Mouse (Mus musculus) limb, embryonic 10.5 days (tissue): ENCODE results near the gene Tmem128. TPM values are rescaled to one million over a fixed set of nuclear protein-coding genes. Genes with fewer than 3 reads are reported as not detected.

Experiments
- DNase-seq: peaks from one replicate; pipeline ENCODE4 v3.0.0-alpha.2; 2017; ENCODE audit warnings: low spot score
- H3K27ac ChIP-seq: fragments of 300-500 bp; sonication (generic); 2 replicates; pipeline ENCODE4 v1.5.1; 2016; ENCODE audit warnings: mild to moderate bottlenecking
- H3K27me3 ChIP-seq: fragments of 300-500 bp; sonication (generic); 2 replicates; pipeline ENCODE4 v1.6.1; 2016; ENCODE audit warnings: low read depth, mild to moderate bottlenecking; ENCODE audit not compliant: poor library complexity, severe bottlenecking
- H3K36me3 ChIP-seq: fragments of 300-500 bp; sonication (generic); 2 replicates; pipeline ENCODE4 v1.6.1; 2016; ENCODE audit warnings: mild to moderate bottlenecking, moderate library complexity
- H3K4me1 ChIP-seq: fragments of 300-500 bp; sonication (generic); 2 replicates; pipeline ENCODE4 v1.6.1; 2016
- H3K4me3 ChIP-seq: fragments of 300-500 bp; sonication (generic); 2 replicates; pipeline ENCODE4 v1.5.1; 2016; ENCODE audit warnings: mild to moderate bottlenecking, moderate library complexity
- H3K9me3 ChIP-seq: fragments of 300-500 bp; sonication (generic); replicated peaks from 2 replicates; pipeline ENCODE4 v1.6.1; 2016; ENCODE audit warnings: mild to moderate bottlenecking
- WGBS: fragments of 180-500 bp; shearing (Covaris S2); methylation state at CpG from one replicate; pipeline ENCODE4 v1.1.7; 2016; 5-methylcytosine and 5-hydroxymethylcytosine counted together
- polyA plus RNA-seq: library from polyadenylated mRNA; unstranded; fragments of >200 nt; fragmentation: Nextera tagmentation; extraction: Ambion mirVana; gene quantifications from 2 replicates; pipeline ENCODE4 v1.2.1, GENCODE M21; 2016

Gene Tmem128
- polyA plus RNA-seq, 1 experiment from 2014 or later: 69.3 TPM

DNA sequence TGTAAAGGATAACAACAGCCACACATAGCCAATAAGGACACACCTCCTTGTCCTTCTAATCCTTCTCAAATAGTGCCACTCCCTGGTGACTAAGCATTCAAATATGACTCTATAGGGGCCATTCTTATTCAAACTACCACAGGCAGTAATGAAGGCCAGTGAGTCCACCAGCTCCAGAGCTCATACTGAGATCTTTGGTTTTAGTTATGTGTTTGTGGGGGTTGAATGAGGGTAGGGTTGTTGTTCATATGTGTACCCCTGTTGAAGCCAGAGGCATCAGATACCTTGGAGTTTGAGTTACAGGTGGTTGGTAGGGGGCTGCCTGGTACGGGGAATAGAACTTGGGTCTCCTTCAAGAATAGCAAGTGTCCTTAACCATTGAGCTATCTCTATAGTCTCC is 3.4 kb upstream of the Tmem128 start:
- no peaks in the 10 kb centered on the region for H3K27me3 ChIP-seq
- H3K27ac ChIP-seq: no peak overlapping the region
- no peak overlapping the region for H3K4me3 ChIP-seq
- DNase-seq: no peak
- H3K9me3 ChIP-seq: no peaks in the 10 kb centered on the region
- H3K4me1 ChIP-seq: peaks cover 8% of the 10 kb centered on the region
- H3K36me3 ChIP-seq: no peaks in the 10 kb centered on the region
- WGBS: 83% methylated on average over 1 of the region's 1 CpGs

DNA sequence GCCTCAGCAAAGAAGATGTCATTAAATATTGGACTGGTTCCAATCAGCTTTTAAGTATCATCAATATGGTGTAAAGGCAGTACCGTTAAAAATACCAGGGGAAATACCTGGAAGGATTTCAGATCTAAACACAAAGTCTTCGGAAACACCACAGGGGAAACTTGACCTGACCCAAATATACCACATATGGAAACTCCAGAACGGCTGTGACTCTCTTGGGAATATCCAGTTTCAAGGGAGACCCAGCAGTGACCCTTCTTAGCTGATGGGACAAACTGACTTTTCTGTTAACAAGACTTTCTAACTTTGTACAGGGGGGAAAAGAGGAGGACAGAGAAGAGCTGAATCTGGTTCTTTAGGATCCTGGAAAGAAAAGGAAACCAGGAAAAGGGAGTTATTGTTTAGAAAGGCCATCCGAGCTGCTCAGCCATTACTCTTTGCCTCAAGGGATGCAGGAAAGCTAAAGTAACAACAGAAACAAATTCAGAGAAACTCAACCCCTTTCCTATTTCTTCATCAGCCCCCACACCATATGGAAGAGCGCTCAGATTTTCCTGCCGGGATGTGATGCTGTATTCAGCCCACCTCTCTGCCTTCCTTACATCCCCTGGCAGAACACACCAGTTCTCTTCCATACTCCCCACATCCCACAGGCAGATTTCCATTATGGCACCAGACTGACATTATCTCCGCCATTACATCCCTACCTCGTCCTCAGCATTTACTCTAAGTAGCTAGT is 1.8 kb upstream of the Tmem128 start:
- H3K27me3 ChIP-seq: no peaks in the 10 kb centered on the region
- no peak overlapping the region for H3K4me3 ChIP-seq
- no peak for DNase-seq
- WGBS: 79% methylated on average over 8 of the region's 8 CpGs
- H3K4me1 ChIP-seq: peaks cover 8% of the 10 kb centered on the region
- H3K27ac ChIP-seq: no peak overlapping the region
- H3K36me3 ChIP-seq: peaks cover 11% of the 10 kb centered on the region
- no peaks in the 10 kb centered on the region for H3K9me3 ChIP-seq

DNA sequence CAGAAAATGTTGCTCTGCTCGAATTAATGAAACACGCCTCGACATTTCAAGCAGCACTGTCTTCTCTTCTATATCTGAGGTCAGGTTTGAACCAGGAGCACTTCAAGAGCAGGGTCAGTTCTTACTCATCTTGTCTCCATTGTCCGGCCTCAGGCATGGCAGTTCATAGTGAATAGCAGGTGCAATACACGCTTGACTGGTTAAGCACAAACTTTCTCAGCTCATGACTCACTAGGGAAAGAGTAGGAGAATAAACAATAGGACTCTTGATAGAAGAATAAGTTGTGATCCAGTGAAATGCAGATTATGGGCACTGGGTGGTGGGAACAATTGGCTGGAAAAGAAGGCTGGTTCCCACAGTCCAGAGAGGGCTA is 1.2 kb upstream of the Tmem128 start:
- no peaks in the 10 kb centered on the region for H3K9me3 ChIP-seq
- WGBS: 90% methylated on average over 5 of the region's 5 CpGs
- peaks cover 8% of the 10 kb centered on the region for H3K4me1 ChIP-seq
- no peak overlapping the region for H3K27ac ChIP-seq
- H3K4me3 ChIP-seq: no peak overlapping the region
- H3K27me3 ChIP-seq: no peaks in the 10 kb centered on the region
- H3K36me3 ChIP-seq: peaks cover 16% of the 10 kb centered on the region
- DNase-seq: no peak

DNA sequence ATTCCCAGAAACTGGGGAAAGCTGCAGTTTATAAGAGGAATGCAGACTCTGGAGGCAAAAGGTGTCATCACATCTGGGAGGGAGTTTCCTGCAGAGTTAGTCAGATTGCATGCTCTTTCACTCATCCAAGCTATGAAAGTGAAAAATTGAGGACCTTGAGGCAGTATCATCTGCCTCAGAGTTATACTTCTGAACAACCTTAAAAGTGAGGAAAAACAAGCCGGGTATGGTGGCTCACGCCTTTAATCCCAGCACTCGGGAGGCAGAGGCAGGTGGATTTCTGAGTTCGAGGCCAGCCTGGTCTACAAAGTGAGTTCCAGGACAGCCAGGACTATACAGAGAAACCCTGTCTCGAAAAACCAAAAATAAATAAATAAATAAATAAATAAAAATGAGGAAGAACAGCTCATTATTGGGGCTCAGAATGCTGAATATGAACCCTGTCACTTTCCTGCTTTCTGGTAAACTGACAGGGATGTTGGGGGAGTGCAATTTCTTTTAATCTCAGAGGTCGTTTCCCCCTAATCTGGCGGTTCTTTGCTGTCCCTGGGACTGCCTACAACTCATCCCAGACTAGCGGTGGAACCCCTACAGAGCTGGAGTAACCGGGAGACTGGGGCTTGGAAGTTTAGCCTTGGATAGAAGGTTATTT is 404 bp upstream of the Tmem128 start:
- H3K27ac ChIP-seq: peak overlapping the region; percentile 91
- no peaks in the 10 kb centered on the region for H3K9me3 ChIP-seq
- H3K4me3 ChIP-seq: peak overlapping the region; percentile 84
- 45% methylated on average over 9 of the region's 9 CpGs for WGBS
- peaks cover 8% of the 10 kb centered on the region for H3K4me1 ChIP-seq
- H3K36me3 ChIP-seq: peaks cover 25% of the 10 kb centered on the region
- no peak for DNase-seq
- no peaks in the 10 kb centered on the region for H3K27me3 ChIP-seq

DNA sequence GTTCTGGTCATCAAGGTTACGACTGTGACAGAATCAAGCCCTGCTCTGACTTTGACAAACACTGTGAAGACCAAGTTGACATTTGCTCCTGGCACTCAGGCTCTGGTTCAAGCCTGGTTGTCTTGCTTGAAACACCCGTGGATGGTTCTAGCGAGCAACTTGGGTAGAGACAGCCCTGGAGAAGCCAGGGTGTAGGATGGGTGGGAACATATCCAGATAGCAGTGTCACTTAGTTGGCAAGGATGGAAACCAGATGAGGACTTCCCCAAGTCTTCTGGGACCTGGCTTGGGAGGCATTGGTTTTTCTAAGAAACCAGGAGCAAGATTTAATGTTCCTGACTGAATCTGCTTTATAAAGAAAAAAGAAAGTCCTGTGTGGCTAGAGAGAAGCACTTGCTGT is 11.0 kb downstream of the Tmem128 start:
- no peak for DNase-seq
- Histone ChIP-seq H3K4me3 (no peak overlapping the region), H3K36me3 (peaks cover 48% of the 10 kb centered on the region), H3K27ac (no peak overlapping the region), H3K27me3 (peaks cover 32% of the 10 kb centered on the region), H3K9me3 (no peaks in the 10 kb centered on the region), H3K4me1 (no peaks in the 10 kb centered on the region; the same call in 1 of the 2 replicates)
- WGBS: 88% methylated on average over 3 of the region's 3 CpGs

DNA sequence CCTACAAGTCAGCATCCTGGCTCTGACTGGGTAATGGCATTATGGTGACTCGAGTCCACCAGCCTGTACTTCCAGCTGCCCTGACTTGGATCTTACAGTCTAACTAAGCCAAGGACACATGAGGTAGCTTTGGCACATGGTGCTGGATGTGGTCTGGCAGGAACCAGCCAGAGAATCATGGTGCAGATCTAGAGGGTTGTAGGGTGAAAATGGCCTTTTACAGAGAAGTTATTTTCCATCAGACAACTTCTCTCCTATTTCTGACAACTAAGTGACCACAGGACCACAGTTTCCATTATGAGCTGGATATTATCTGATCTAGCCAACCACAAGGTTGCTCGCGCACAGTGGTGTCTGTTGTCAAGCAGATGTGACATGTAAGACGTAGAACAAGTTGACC is 13.8 kb downstream of the Tmem128 start:
- H3K4me1 ChIP-seq: peaks cover 18% of the 10 kb centered on the region
- H3K4me3 ChIP-seq: no peak overlapping the region
- H3K9me3 ChIP-seq: no peaks in the 10 kb centered on the region
- peaks cover 61% of the 10 kb centered on the region for H3K27me3 ChIP-seq
- H3K36me3 ChIP-seq: peaks cover 22% of the 10 kb centered on the region
- 93% methylated on average over 4 of the region's 4 CpGs for WGBS
- H3K27ac ChIP-seq: no peak overlapping the region
- no peak for DNase-seq

DNA sequence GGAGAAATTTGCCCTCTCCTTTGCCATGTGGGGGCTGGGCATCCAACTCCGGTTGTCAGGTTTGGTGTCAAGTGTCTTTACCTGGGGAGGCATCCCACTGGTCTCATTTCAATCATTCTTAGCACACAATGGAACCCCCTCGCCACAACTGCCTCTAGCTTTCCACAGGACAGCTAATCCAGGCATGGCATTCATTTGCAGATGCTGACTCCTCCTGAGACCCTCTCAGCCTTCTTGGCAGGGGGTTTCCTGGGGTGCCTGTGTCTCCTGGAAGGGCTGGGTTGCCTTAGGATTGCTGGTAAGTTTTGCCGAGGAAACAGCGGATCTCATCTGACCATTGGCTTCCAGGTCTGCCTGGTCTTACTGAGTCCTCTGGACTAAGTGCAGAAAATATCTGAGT is 15.8 kb downstream of the Tmem128 start, which contains the start of gene Otop1:
TSS of gene Otop1 (plus strand) at position 202 of the 400 bp plus-strand sequence.
- Histone ChIP-seq H3K4me1 (peaks cover 18% of the 10 kb centered on the region), H3K27ac (no peak within 1 kb of the TSS), H3K27me3 (peaks cover 79% of the 10 kb centered on the region), H3K36me3 (peaks cover 8% of the 10 kb centered on the region), H3K4me3 (peak within 1 kb of the TSS; percentile 47), H3K9me3 (no peaks in the 10 kb centered on the region)
- 12% methylated on average over 4 of the region's 4 CpGs for WGBS
- no peak for DNase-seq

DNA sequence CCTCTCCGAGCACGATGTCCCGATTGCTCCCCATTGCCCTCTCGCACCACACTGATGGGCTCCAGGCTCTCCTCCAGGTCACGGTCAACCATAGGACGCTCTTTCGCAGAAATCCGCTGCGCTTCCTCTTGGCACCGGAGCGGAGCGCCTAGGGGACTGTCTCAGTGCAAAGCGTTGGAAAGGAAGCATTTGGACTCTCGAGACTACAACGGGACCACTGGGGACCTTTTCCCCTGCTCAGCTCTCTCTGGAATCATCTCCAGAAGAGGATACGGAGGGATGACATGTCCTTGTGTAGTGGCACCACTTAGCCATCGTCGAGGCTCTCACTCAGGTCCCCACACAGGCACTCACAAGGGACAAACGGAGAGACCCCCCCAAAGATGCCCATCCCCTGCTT is 16.5 kb downstream of the Tmem128 start:
- peak; percentile 45 for DNase-seq
- Histone ChIP-seq H3K9me3 (no peaks in the 10 kb centered on the region), H3K4me3 (peak overlapping the region; percentile 47; the same call in 1 of the 2 replicates), H3K4me1 (peaks cover 18% of the 10 kb centered on the region), H3K36me3 (peaks cover 1% of the 10 kb centered on the region), H3K27me3 (peaks cover 79% of the 10 kb centered on the region), H3K27ac (no peak overlapping the region)
- WGBS: 2% methylated on average over 19 of the region's 19 CpGs

DNA sequence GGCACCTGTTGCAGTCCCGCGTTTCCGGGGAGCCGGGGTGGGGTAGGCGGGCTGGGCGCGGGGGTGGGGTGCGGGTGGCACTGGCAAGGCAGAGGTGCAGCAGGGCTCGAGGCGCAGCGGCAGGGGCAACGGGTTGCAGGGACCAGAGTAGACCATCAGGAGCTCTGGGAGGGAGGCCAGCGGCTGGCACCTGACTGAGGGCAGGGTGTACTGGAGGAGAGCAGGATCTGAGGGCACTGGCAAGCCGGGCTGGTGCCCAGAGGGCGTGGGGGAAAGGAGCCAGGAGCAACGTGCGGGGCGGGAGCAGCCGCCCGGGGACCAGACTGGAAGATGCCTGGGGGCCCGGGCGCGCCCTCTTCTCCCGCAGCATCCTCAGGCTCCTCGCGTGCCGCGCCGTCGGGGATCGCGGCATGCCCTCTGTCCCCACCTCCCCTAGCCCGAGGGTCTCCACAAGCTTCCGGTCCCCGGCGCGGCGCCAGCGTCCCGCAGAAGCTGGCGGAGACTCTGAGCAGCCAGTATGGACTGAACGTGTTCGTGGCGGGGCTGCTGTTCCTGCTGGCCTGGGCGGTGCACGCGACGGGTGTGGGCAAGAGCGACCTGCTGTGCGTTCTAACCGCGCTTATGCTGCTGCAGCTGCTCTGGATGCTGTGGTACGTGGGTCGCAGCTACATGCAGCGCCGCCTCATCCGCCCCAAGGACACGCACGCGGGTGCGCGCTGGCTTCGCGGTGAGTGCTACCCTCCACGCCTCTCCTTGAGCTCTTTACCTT is 17.3 kb downstream of the Tmem128 start:
- WGBS: 2% methylated on average over 65 of the region's 65 CpGs
- peak overlapping the region; percentile 47 for H3K4me3 ChIP-seq
- H3K4me1 ChIP-seq: peaks cover 22% of the 10 kb centered on the region
- peak; percentile 58 for DNase-seq
- H3K9me3 ChIP-seq: no peaks in the 10 kb centered on the region
- no peaks in the 10 kb centered on the region for H3K36me3 ChIP-seq
- H3K27ac ChIP-seq: peak overlapping the region; percentile 38; the same call in 1 of the 2 replicates
- H3K27me3 ChIP-seq: peaks cover 79% of the 10 kb centered on the region

DNA sequence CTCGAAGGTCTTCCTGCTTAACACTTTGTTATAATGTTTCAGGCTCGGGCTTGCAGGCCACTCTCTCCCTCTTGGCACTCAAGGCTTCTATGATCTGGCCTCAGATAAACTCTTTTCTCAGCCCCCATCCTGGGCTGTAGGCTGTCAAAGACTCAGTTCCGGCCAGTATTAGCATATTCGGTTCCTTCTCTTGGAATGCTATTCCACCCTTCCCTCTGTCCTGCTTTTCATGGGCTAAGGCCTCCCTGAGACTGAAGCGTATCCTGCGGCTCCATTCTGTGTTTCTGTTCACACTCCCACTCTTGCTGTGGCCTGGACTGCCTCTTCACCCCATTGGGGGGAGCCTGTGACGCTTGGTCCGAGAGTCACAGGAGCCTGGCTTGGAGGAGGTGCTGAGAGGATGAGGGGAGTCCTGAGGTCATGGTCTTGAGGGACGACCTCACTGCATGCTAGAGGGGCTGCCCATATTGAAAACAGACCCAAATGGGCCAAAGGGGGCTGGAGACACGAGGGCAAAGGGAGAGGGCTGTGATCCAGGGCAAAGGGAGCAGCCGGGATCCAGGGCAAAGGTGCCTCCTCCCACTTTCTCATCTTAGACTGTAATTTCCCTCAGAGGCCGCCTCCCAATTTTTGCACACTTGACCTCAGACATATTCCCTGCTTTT is 18.1 kb downstream of the Tmem128 start:
- 12% methylated on average over 12 of the region's 12 CpGs for WGBS
- peak overlapping the region; percentile 47 for H3K4me3 ChIP-seq

DNA sequence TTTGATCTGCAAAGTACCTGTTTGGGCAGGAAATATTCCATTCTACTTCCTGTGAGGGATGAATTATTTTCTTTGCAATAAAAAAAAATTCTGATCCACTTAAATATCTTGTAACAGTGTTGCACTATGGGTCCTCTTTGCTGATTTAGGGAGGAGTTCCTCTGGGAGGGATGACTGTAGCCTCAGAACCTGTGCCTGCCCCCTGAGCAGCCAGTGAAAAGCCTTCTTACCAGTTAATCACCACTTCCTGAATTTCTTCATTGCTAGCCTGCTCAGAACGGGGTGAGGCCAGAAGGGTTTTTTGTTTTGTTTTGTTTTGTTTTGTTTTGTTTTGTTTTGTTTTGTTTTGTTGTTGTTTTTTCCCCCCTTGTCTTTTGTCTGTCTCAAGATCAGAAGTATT is 20.1 kb downstream of the Tmem128 start:
- Histone ChIP-seq H3K27ac (no peak overlapping the region), H3K4me3 (no peak overlapping the region), H3K36me3 (no peaks in the 10 kb centered on the region), H3K9me3 (no peaks in the 10 kb centered on the region), H3K27me3 (peaks cover 56% of the 10 kb centered on the region), H3K4me1 (peaks cover 22% of the 10 kb centered on the region)
- 53% methylated on average over 1 of the region's 1 CpGs for WGBS
- DNase-seq: no peak

More for the DNA sequence above, 18.1 kb downstream of the Tmem128 start:
- Histone ChIP-seq H3K27ac (no peak overlapping the region), H3K9me3 (no peaks in the 10 kb centered on the region), H3K27me3 (peaks cover 76% of the 10 kb centered on the region), H3K4me1 (peaks cover 22% of the 10 kb centered on the region), H3K36me3 (no peaks in the 10 kb centered on the region)
- DNase-seq: no peak

DNA sequence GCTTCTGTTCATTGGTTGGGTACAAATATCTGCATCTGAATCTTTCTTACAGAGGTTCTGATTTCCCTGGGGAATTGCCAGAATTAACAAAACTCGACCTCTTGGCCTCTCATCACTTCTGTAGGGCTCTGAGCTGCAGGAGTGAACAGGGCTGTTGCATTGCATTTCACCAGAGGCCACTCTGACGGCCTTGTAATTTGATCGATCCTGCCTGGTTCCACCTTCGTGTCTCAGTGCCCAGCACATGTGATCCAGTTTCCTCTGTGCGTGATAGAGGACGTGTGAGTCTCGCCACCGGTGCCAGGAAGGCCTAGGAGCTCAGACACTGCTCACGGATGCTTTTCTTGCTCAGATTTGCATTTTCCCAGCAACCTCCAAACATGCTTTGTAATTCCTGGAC is 25.7 kb downstream of the Tmem128 start:
- DNase-seq: no peak
- Histone ChIP-seq H3K4me1 (peaks cover 8% of the 10 kb centered on the region; the same call in 1 of the 2 replicates), H3K27ac (no peak overlapping the region), H3K27me3 (no peaks in the 10 kb centered on the region), H3K36me3 (no peaks in the 10 kb centered on the region), H3K9me3 (no peaks in the 10 kb centered on the region), H3K4me3 (no peak overlapping the region)
- WGBS: 55% methylated on average over 9 of the region's 9 CpGs
